15 mouse cellular contexts compared by ENCODE assay signal in genomic region chr15:83574731-83575351, GRCm38 (mm10). TPM values are rescaled to one million over a fixed set of nuclear protein-coding genes. Genes with fewer than 3 reads are reported as not detected.
DNase-seq lines count a peak whose midpoint lies in the region; ATAC-seq and TF ChIP-seq lines count a peak whose summit lies in the region.
"Had no signal": no experiment of that assay in that cellular context is flagged by ENCODE, and none has a peak within 500 bp of the region (broad histone marks: within the 10 kb centered on the region; RNA-seq: fewer than 3 reads in every experiment).

No protein-coding gene starts in this region.

- TF ChIP-seq CTCF in lung, postnatal 0 days (IDR thresholded peaks at IDR 0.05) = no peak

- H3K4me3 ChIP-seq in lung, postnatal 0 days (ENCODE audit: low read depth, low read length) = no peak overlapping the region
- H3K4me3 ChIP-seq: embryonic facial prominence, embryonic 10.5 days; left cerebral cortex, adult 2 months; neural tube, embryonic 15.5 days had no signal

- peak; percentile 85 for ATAC-seq in lung, postnatal 0 days
- ATAC-seq: inflammation-experienced regulatory T-cells, adult 6 months had no signal

- H3K4me2 ChIP-seq in lung, postnatal 0 days (replicated peaks; ENCODE audit: low read depth, low read length) = no peak overlapping the region
- H3K4me2 ChIP-seq: neural tube, embryonic 15.5 days had no signal

- DNase-seq in testis, postnatal 10 days (ENCODE audit: low spot score) = peak; percentile 60
- DNase-seq in testis, postnatal 14 days (ENCODE audit: low spot score) = no peak
- DNase-seq in adrenal gland, adult 8-10 months = peak; percentile 71
- peak; percentile 89 for DNase-seq in lung, postnatal 0 days (ENCODE audit: low spot score)
- no peak for DNase-seq in heart, postnatal 14 days
- DNase-seq in right cerebral cortex, postnatal 10 days (ENCODE audit: low spot score in 2 of 2) = no peak
- DNase-seq in left cerebral cortex, postnatal 36 days (ENCODE audit: low spot score in 2 of 2) = no peak
- DNase-seq: cerebellum, adult 9-10 months; heart, adult 18-20 months; kidney, postnatal 14 days had no signal

- no peaks in the 10 kb centered on the region for H3K27me3 ChIP-seq in lung, postnatal 0 days (replicated peaks; ENCODE audit: insufficient read depth, low read length)
- H3K27me3 ChIP-seq: CH12.LX; neural tube, embryonic 15.5 days had no signal

- no peaks in the 10 kb centered on the region for H3K9me3 ChIP-seq in lung, postnatal 0 days (ENCODE audit: low read length)
- H3K9me3 ChIP-seq: embryonic facial prominence, embryonic 10.5 days; neural tube, embryonic 15.5 days had no signal

- peak overlapping the region; percentile 76 for H3K27ac ChIP-seq in lung, postnatal 0 days (ENCODE audit: low read length)
- H3K27ac ChIP-seq: embryonic facial prominence, embryonic 10.5 days; left cerebral cortex, adult 2 months; neural tube, embryonic 15.5 days had no signal

- peak; percentile 75 for TF ChIP-seq EP300 in lung, postnatal 0 days (IDR thresholded peaks at IDR 0.05)

- no peaks in the 10 kb centered on the region for H3K4me1 ChIP-seq in lung, postnatal 0 days (ENCODE audit: insufficient read depth, low read depth, low read length)
- H3K4me1 ChIP-seq: embryonic facial prominence, embryonic 10.5 days; neural tube, embryonic 15.5 days had no signal

- 57% methylated on average over 6 of the region's 6 CpGs for WGBS in lung, postnatal 0 days

- H3K9ac ChIP-seq in lung, postnatal 0 days (replicated peaks; ENCODE audit: low read depth) = no peak overlapping the region
- H3K9ac ChIP-seq: neural tube, embryonic 15.5 days had no signal

- intact Hi-C loops in heart, postnatal 14 days (cut with DNase I) = loop anchor here (5.0 kb wide), 1 partner anchor 193 kb away; no protein-coding TSS in a partner anchor
- intact Hi-C loops in left cerebral cortex, postnatal 36 days (cut with DNase I) = no loop called here

- H3K36me3 ChIP-seq in lung, postnatal 0 days (ENCODE audit: insufficient read depth, low read length) = peaks cover 16% of the 10 kb centered on the region; the same call in 1 of the 2 replicates

RNA-seq across cellular contexts. Expression of gene Mcat, which starts 11.3 kb away (rescaled TPM):
- total RNA-seq in adrenal gland, adult 8-10 months (2022) = 10 to 100 TPM; 38.4 to 51.7 (median 43.9) TPM
- 22.8 and 24.7 TPM in 2 replicates for polyA plus RNA-seq in lung, postnatal 0 days (2015; fragmentation: Nextera tagmentation; extraction: Ambion mirVana)
- total RNA-seq in heart, postnatal 14 days (2021) = 10 to 100 TPM; 32.9 to 33.0 TPM
- 10 to 100 TPM; 27.5 to 33.5 TPM for total RNA-seq in left cerebral cortex, postnatal 36 days (2021)

RNA-seq across cellular contexts. Expression of gene Tspo, which starts 11.4 kb away (rescaled TPM):
- total RNA-seq in adrenal gland, adult 8-10 months (2022) = 100 to 1,000 TPM; 480 to 546 (median 516) TPM
- 343 and 439 TPM in 2 replicates for polyA plus RNA-seq in lung, postnatal 0 days (2015; fragmentation: Nextera tagmentation; extraction: Ambion mirVana)
- 10 to 100 TPM; 64.8 to 66.0 TPM for total RNA-seq in heart, postnatal 14 days (2021)
- total RNA-seq in left cerebral cortex, postnatal 36 days (2021) = 1 to 10 TPM; 4.5 to 5.7 TPM

RNA-seq across cellular contexts. Expression of gene Ttll12, which starts 20.1 kb away (rescaled TPM):
- 10 to 100 TPM; 38.9 to 46.7 (median 42.5) TPM for total RNA-seq in adrenal gland, adult 8-10 months (2022)
- polyA plus RNA-seq in lung, postnatal 0 days (2015; fragmentation: Nextera tagmentation; extraction: Ambion mirVana) = 12.3 TPM in 2 replicates
- total RNA-seq in heart, postnatal 14 days (2021) = 1 to 10 TPM; 5.1 to 6.0 TPM
- total RNA-seq in left cerebral cortex, postnatal 36 days (2021) = 10 to 100 TPM; 11.7 to 13.8 TPM

RNA-seq across cellular contexts. Expression of gene Bik, which starts 48.2 kb away (rescaled TPM):
- 1 to 10 TPM; 3.1 to 8.1 (median 5.4) TPM for total RNA-seq in adrenal gland, adult 8-10 months (2022)
- polyA plus RNA-seq in lung, postnatal 0 days (2015; fragmentation: Nextera tagmentation; extraction: Ambion mirVana) = 33.8 and 34.6 TPM in 2 replicates
- 10 to 100 TPM; 11.2 to 12.9 TPM for total RNA-seq in heart, postnatal 14 days (2021)
- total RNA-seq in left cerebral cortex, postnatal 36 days (2021) = not detected
- total RNA-seq: CH12.LX had no signal

Comparison
In these comparisons a context has a peak if more than half of its experiments do, and no peak if none do; other contexts are left out.
1. DNase-seq: peak in testis, postnatal 10 days (single experiment), adrenal gland, adult 8-10 months (single experiment) and lung, postnatal 0 days (single experiment); none in testis, postnatal 14 days (single experiment), heart, postnatal 14 days (0 of 2), right cerebral cortex, postnatal 10 days (0 of 2) and left cerebral cortex, postnatal 36 days (0 of 2).
2. RNA of gene Tspo, which starts 11.4 kb away (total RNA-seq): 480 to 546 TPM in adrenal gland, adult 8-10 months and 64.8 to 66.0 TPM in heart, postnatal 14 days; 4.5 to 5.7 TPM in left cerebral cortex, postnatal 36 days; every median in the first group is over 4 times any median in the second.